Mouse (Mus musculus): ENCODE results near the gene Adamts17. TPM values are rescaled to one million over a fixed set of nuclear protein-coding genes. Genes with fewer than 3 reads are reported as not detected.

Gene Adamts17
- total and polyA plus RNA-seq, 3 experiments = 0.47 to 1.5 (median 0.51) TPM

GRCm38 (mm10) chr7:66859220-66859619, 19.7 kb downstream of the Adamts17 start:
- no peak overlapping the region for H3K27ac ChIP-seq
- H3K79me2 ChIP-seq (replicated peaks; ENCODE audit: control insufficient read depth, insufficient read depth, low read length) = no peaks in the 10 kb centered on the region
- peaks cover 1% of the 10 kb centered on the region for H3K4me1 ChIP-seq (ENCODE audit: control insufficient read depth, insufficient read depth, low read length)
- H3K27me3 ChIP-seq (ENCODE audit: control insufficient read depth, insufficient read depth, low read length) = no peaks in the 10 kb centered on the region
- H3K9ac ChIP-seq (ENCODE audit: low read depth, low read length) = no peak overlapping the region
- no peaks in the 10 kb centered on the region for H3K36me3 ChIP-seq (ENCODE audit: control insufficient read depth, insufficient read depth, low read length)
- no peak for DNase-seq
- TF ChIP-seq CTCF (IDR thresholded peaks at IDR 0.05) (no peak), POLR2A (IDR thresholded peaks at IDR 0.05; ENCODE audit: insufficient read depth, low read depth, low read length) (no peak), EP300 (IDR thresholded peaks at IDR 0.05; ENCODE audit: insufficient read depth, low read depth, low read length) (no peak)
- H3K4me3 ChIP-seq = no peak overlapping the region
- 94% methylated on average over 5 of the region's 5 CpGs for WGBS
- intact Hi-C loops (cut with DNase I) = no loop called here

DNA sequence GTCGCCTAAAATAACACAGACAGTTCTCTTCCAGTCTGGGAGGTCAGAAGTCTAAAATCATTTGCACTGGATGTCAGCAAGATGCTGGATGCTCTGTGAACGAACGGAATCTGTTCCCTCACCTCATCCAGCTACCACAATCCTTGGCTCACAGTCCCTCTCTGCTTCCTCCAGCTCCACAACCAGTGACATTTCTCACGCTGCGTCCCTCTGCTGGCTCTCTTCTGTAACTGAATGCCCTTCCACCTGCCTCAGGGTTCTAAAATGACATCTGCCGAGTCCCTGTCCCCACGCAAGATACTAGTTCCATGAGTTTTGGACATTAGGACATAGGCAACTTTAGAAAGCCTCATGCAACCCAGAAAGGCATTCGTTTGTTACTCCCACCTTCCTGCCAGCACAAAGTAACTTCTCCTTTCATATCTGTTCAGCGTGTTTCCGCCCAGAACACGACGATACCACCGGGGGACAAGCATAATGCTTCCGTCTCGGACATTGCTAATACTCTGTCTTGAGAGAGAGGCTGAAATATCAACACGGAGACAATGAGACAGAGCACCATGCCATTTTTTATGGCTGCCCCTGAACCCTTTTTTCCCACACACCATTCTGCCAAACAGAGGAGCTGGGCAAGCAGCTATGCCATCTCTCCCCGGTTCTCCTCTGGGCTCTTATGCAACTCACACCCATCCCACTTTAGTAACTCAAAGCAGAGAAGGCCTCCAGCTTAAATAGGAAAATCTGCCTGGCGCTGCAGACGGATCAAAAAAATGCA, 27.6 kb downstream of the Adamts17 start:
- intact Hi-C loops (cut with DNase I) = no loop called here
- no peak overlapping the region for H3K9ac ChIP-seq (ENCODE audit: low read depth, low read length)
- H3K27ac ChIP-seq = no peak overlapping the region

GRCm38 (mm10) chr7:66867719-66868501, 28.4 kb downstream of the Adamts17 start:
- H3K79me2 ChIP-seq (replicated peaks; ENCODE audit: control insufficient read depth, insufficient read depth, low read length) = no peaks in the 10 kb centered on the region
- H3K27ac ChIP-seq = no peak overlapping the region
- peak in 1 of 2 experiments; percentile 14 for DNase-seq
- no peaks in the 10 kb centered on the region for H3K27me3 ChIP-seq (ENCODE audit: control insufficient read depth, insufficient read depth, low read length)
- no peak overlapping the region for H3K4me3 ChIP-seq
- TF ChIP-seq EP300 (IDR thresholded peaks at IDR 0.05; ENCODE audit: insufficient read depth, low read depth, low read length) (no peak), POLR2A (IDR thresholded peaks at IDR 0.05; ENCODE audit: insufficient read depth, low read depth, low read length) (no peak), CTCF (IDR thresholded peaks at IDR 0.05) (no peak)
- intact Hi-C loops (cut with DNase I) = no loop called here
- no peaks in the 10 kb centered on the region for H3K4me1 ChIP-seq (ENCODE audit: control insufficient read depth, insufficient read depth, low read length)
- H3K36me3 ChIP-seq (ENCODE audit: control insufficient read depth, insufficient read depth, low read length) = no peaks in the 10 kb centered on the region
- 74% methylated on average over 13 of the region's 13 CpGs for WGBS
- no peak overlapping the region for H3K9ac ChIP-seq (ENCODE audit: low read depth, low read length)

More for the DNA sequence above, 27.6 kb downstream of the Adamts17 start:
- Histone ChIP-seq H3K4me1 (ENCODE audit: control insufficient read depth, insufficient read depth, low read length) (no peaks in the 10 kb centered on the region), H3K36me3 (ENCODE audit: control insufficient read depth, insufficient read depth, low read length) (no peaks in the 10 kb centered on the region), H3K4me3 (no peak overlapping the region), H3K79me2 (replicated peaks; ENCODE audit: control insufficient read depth, insufficient read depth, low read length) (no peaks in the 10 kb centered on the region), H3K27me3 (ENCODE audit: control insufficient read depth, insufficient read depth, low read length) (no peaks in the 10 kb centered on the region)
- TF ChIP-seq EP300 (IDR thresholded peaks at IDR 0.05; ENCODE audit: insufficient read depth, low read depth, low read length) (no peak), CTCF (IDR thresholded peaks at IDR 0.05) (peak; percentile 53), POLR2A (IDR thresholded peaks at IDR 0.05; ENCODE audit: insufficient read depth, low read depth, low read length) (no peak)
- WGBS = 59% methylated on average over 19 of the region's 19 CpGs
- DNase-seq = no peak

GRCm38 (mm10) chr7:66871520-66871919, 32.0 kb downstream of the Adamts17 start:
- Histone ChIP-seq H3K27ac (no peak overlapping the region), H3K4me3 (no peak overlapping the region), H3K27me3 (ENCODE audit: control insufficient read depth, insufficient read depth, low read length) (no peaks in the 10 kb centered on the region), H3K36me3 (ENCODE audit: control insufficient read depth, insufficient read depth, low read length) (no peaks in the 10 kb centered on the region), H3K9ac (ENCODE audit: low read depth, low read length) (no peak overlapping the region), H3K79me2 (replicated peaks; ENCODE audit: control insufficient read depth, insufficient read depth, low read length) (no peaks in the 10 kb centered on the region), H3K4me1 (ENCODE audit: control insufficient read depth, insufficient read depth, low read length) (no peaks in the 10 kb centered on the region)
- DNase-seq = no peak
- TF ChIP-seq CTCF (IDR thresholded peaks at IDR 0.05) (no peak), POLR2A (IDR thresholded peaks at IDR 0.05; ENCODE audit: insufficient read depth, low read depth, low read length) (no peak), EP300 (IDR thresholded peaks at IDR 0.05; ENCODE audit: insufficient read depth, low read depth, low read length) (no peak)
- intact Hi-C loops (cut with DNase I) = no loop called here
- WGBS = 63% methylated on average over 7 of the region's 7 CpGs

GRCm38 (mm10) chr7:66871940-66872511, 32.5 kb downstream of the Adamts17 start:
- H3K9ac ChIP-seq (ENCODE audit: low read depth, low read length) = no peak overlapping the region
- H3K79me2 ChIP-seq (replicated peaks; ENCODE audit: control insufficient read depth, insufficient read depth, low read length) = no peaks in the 10 kb centered on the region
- DNase-seq = peak in 1 of 2 experiments; percentile 26
- no peaks in the 10 kb centered on the region for H3K27me3 ChIP-seq (ENCODE audit: control insufficient read depth, insufficient read depth, low read length)
- TF ChIP-seq CTCF (IDR thresholded peaks at IDR 0.05) (no peak), EP300 (IDR thresholded peaks at IDR 0.05; ENCODE audit: insufficient read depth, low read depth, low read length) (no peak), POLR2A (IDR thresholded peaks at IDR 0.05; ENCODE audit: insufficient read depth, low read depth, low read length) (no peak)
- 74% methylated on average over 14 of the region's 14 CpGs for WGBS
- H3K27ac ChIP-seq = no peak overlapping the region
- H3K4me3 ChIP-seq = no peak overlapping the region
- H3K4me1 ChIP-seq (ENCODE audit: control insufficient read depth, insufficient read depth, low read length) = no peaks in the 10 kb centered on the region
- intact Hi-C loops (cut with DNase I) = no loop called here
- no peaks in the 10 kb centered on the region for H3K36me3 ChIP-seq (ENCODE audit: control insufficient read depth, insufficient read depth, low read length)
